Mouse (Mus musculus) hindbrain, embryonic 11.5 days (tissue): ENCODE measurements around the gene Lmo1. TPM values are rescaled to one million over a fixed set of nuclear protein-coding genes. Genes with fewer than 3 reads are reported as not detected.

Experiments used
- ATAC-seq: fragments of 200-750 bp; cut with Nextera tagmentation; 2 replicates; pipeline ENCODE4 v1.8.0; 2017; ENCODE audit warnings: mild to moderate bottlenecking, moderate TSS enrichment, moderate library complexity; ENCODE audit not compliant: low FRiP score
- DNase-seq: peaks from one replicate; pipeline ENCODE4 v3.0.0-alpha.2; 2015; ENCODE audit warnings: low spot score
- H3K27ac ChIP-seq: fragments of 300-500 bp; sonication (generic); 2 replicates; pipeline ENCODE4 v1.5.1; 2014; ENCODE audit warnings: mild to moderate bottlenecking, low read depth, low read length
- H3K27me3 ChIP-seq: fragments of 300-500 bp; sonication (generic); 2 replicates; pipeline ENCODE4 v1.6.1; 2014; ENCODE audit warnings: mild to moderate bottlenecking, low read length, moderate library complexity, mixed read lengths; ENCODE audit not compliant: control insufficient read depth, insufficient read depth
- H3K36me3 ChIP-seq: fragments of 300-500 bp; sonication (generic); 2 replicates; pipeline ENCODE4 v1.6.1; 2014; ENCODE audit warnings: mild to moderate bottlenecking, low read length, moderate library complexity, mixed read lengths; ENCODE audit not compliant: control insufficient read depth, insufficient read depth
- H3K4me1 ChIP-seq: fragments of 300-500 bp; sonication (generic); replicated peaks from 2 replicates; pipeline ENCODE4 v1.6.1; 2014; ENCODE audit warnings: low read length, mixed read lengths; ENCODE audit not compliant: control insufficient read depth, insufficient read depth
- H3K4me2 ChIP-seq: fragments of 300-500 bp; sonication (generic); replicated peaks from 2 replicates; pipeline ENCODE4 v1.6.1; 2014; ENCODE audit warnings: mild to moderate bottlenecking, low read depth, low read length
- H3K4me3 ChIP-seq: fragments of 300-500 bp; sonication (generic); 2 replicates; pipeline ENCODE4 v1.5.1; 2014; ENCODE audit warnings: low read depth, low read length
- H3K9ac ChIP-seq: fragments of 300-500 bp; sonication (generic); 2 replicates; pipeline ENCODE4 v1.6.1; 2014; ENCODE audit warnings: low read depth, low read length
- H3K9me3 ChIP-seq: fragments of 300-500 bp; sonication (generic); 2 replicates; pipeline ENCODE4 v1.6.1; 2016; ENCODE audit warnings: low read length; ENCODE audit not compliant: control insufficient read depth
- WGBS: fragments of 180-500 bp; shearing (Covaris S2); extraction: QIAGEN DNeasy Blood & Tissue Kit; methylation state at CpG from one replicate; pipeline ENCODE4 v1.1.7; 2014; 5-methylcytosine and 5-hydroxymethylcytosine counted together
- polyA plus RNA-seq: library from polyadenylated mRNA; unstranded; fragments of >200 nt; fragmentation: Nextera tagmentation; extraction: Ambion mirVana; gene quantifications from 2 replicates; pipeline ENCODE4 v1.2.1, GENCODE M21; 2014

The Lmo1 gene
- polyA plus RNA-seq, 1 experiment from 2014 or later, result 32.6 TPM

DNA sequence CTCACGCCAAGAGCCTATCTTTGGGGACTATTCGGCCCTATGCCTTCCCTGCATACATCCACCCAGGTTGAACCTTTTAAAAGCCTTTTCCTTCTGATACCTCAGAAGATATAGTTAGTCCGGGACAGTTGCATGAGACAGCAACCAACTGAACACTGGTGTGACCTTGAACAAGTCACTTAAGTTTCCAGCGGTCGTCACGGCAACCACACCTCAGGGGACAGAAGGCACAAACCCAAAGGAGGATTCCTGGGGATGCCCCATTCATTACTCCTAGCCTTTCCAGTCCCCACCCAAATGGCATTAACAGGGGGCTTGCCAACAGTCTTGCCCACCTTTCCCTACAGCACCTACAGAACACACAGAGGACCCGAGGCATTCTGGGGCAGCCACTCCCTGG, 6.3 kb downstream of the Lmo1 start:
- no peak for ATAC-seq
- Histone ChIP-seq H3K9me3 (no peaks in the 10 kb centered on the region), H3K4me1 (no peaks in the 10 kb centered on the region), H3K27ac (no peak overlapping the region), H3K36me3 (no peaks in the 10 kb centered on the region), H3K9ac (no peak overlapping the region), H3K4me3 (0 out of 2 replicates have a peak overlapping the region, but pooled peaks have one; percentile 47), H3K27me3 (peaks cover 10% of the 10 kb centered on the region; the same call in 1 of the 2 replicates), H3K4me2 (peak overlapping the region; percentile 82; the same call in 1 of the 2 replicates)
- WGBS, result 95% methylated on average over 7 of the region's 7 CpGs
- DNase-seq, result no peak

GRCm38 (mm10) chr7:109165931-109166585, 8.9 kb downstream of the Lmo1 start:
- 68% methylated on average over 17 of the region's 17 CpGs for WGBS
- Histone ChIP-seq H3K27me3 (0 out of 2 replicates have a peak, but pooled peaks cover 2% of the 10 kb centered on the region), H3K9me3 (no peaks in the 10 kb centered on the region), H3K36me3 (no peaks in the 10 kb centered on the region), H3K9ac (no peak overlapping the region), H3K4me2 (no peak overlapping the region), H3K27ac (no peak overlapping the region; the same call in 1 of the 2 replicates), H3K4me3 (no peak overlapping the region), H3K4me1 (no peaks in the 10 kb centered on the region)
- ATAC-seq (no peak), DNase-seq (no peak)

- Histone ChIP-seq H3K27ac (no peak overlapping the region), H3K9ac (no peak overlapping the region), H3K4me3 (no peak overlapping the region), H3K36me3 (no peaks in the 10 kb centered on the region), H3K4me1 (no peaks in the 10 kb centered on the region), H3K27me3 (no peaks in the 10 kb centered on the region), H3K9me3 (no peaks in the 10 kb centered on the region), H3K4me2 (no peak overlapping the region)
- DNase-seq (no peak), ATAC-seq (no peak)
- 58% methylated on average over 11 of the region's 11 CpGs for WGBS
These were observed 20.7 kb downstream of the Lmo1 start for GRCm38 (mm10) chr7:109154331-109154730.

DNA sequence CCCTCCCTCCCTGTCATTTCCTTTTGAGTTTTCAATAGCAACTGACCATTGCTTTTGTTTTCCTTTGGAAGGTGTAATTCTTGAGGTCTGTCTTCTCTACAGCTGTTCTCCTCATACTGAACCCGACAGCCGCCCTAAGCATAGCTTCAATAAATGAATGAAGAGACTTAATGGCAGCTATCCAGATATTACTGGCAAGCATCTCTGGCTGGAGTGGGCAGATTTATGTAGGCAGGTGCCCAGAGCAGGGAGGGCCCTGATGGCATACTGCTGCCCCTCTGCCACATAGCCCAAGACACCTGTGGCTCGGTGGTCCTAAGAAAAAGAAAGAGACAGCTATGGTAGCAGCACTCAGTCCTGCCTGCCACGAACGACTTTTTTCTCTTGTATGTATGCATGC, 21.5 kb downstream of the Lmo1 start:
- no peaks in the 10 kb centered on the region for H3K4me1 ChIP-seq
- H3K27ac ChIP-seq, result no peak overlapping the region
- no peaks in the 10 kb centered on the region for H3K27me3 ChIP-seq
- no peak overlapping the region for H3K4me3 ChIP-seq
- H3K9ac ChIP-seq, result no peak overlapping the region
- DNase-seq (no peak), ATAC-seq (no peak)
- H3K4me2 ChIP-seq, result no peak overlapping the region
- no peaks in the 10 kb centered on the region for H3K9me3 ChIP-seq
- WGBS, result 82% methylated on average over 5 of the region's 5 CpGs
- H3K36me3 ChIP-seq, result no peaks in the 10 kb centered on the region

GRCm38 (mm10) chr7:109151088-109151487, 23.9 kb downstream of the Lmo1 start:
- H3K4me1 ChIP-seq, result no peaks in the 10 kb centered on the region
- no peaks in the 10 kb centered on the region for H3K27me3 ChIP-seq
- H3K4me2 ChIP-seq, result no peak overlapping the region
- no peak overlapping the region for H3K9ac ChIP-seq
- no peaks in the 10 kb centered on the region for H3K9me3 ChIP-seq
- ATAC-seq (no peak), DNase-seq (no peak)
- H3K27ac ChIP-seq, result no peak overlapping the region
- 91% methylated on average over 4 of the region's 4 CpGs for WGBS
- no peak overlapping the region for H3K4me3 ChIP-seq
- H3K36me3 ChIP-seq, result no peaks in the 10 kb centered on the region

GRCm38 (mm10) chr7:109145211-109145610, 29.8 kb downstream of the Lmo1 start:
- Histone ChIP-seq H3K4me3 (no peak overlapping the region), H3K27ac (no peak overlapping the region), H3K27me3 (no peaks in the 10 kb centered on the region), H3K9me3 (no peaks in the 10 kb centered on the region), H3K4me1 (no peaks in the 10 kb centered on the region), H3K4me2 (no peak overlapping the region), H3K9ac (no peak overlapping the region), H3K36me3 (no peaks in the 10 kb centered on the region)
- DNase-seq (peak; percentile 27), ATAC-seq (peak; percentile 15; the same call in 1 of the 2 replicates)
- 42% methylated on average over 8 of the region's 8 CpGs for whole genome bisulfite sequencing

DNA sequence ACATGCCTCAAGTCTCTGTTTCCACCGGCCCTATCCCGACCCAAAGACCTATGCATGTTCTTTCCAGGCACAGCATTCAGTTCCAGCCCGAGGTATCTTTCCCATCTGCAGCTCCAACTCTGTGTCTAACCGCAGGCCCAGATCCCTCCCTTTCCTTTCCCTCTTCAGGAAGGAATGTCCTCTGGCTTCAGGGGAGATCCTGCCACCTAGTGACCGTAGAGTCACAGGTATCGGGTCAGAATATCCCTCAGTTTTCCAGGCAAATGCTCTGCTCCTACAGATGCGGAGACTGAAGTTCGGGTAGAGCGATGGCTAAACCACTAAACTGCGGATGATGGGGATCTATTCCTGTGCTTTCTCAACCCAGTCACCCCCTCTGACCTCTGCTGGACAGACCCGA, 30.3 kb downstream of the Lmo1 start:
- no peak overlapping the region for H3K4me2 ChIP-seq
- 61% methylated on average over 11 of the region's 11 CpGs for WGBS
- H3K27ac ChIP-seq, result no peak overlapping the region
- H3K4me3 ChIP-seq, result no peak overlapping the region
- H3K9ac ChIP-seq, result no peak overlapping the region
- H3K9me3 ChIP-seq, result no peaks in the 10 kb centered on the region
- ATAC-seq, result no peak
- no peak for DNase-seq
- no peaks in the 10 kb centered on the region for H3K36me3 ChIP-seq
- no peaks in the 10 kb centered on the region for H3K4me1 ChIP-seq
- no peaks in the 10 kb centered on the region for H3K27me3 ChIP-seq

GRCm38 (mm10) chr7:109142564-109142963, 32.4 kb downstream of the Lmo1 start:
- Histone ChIP-seq H3K9ac (no peak overlapping the region), H3K4me3 (no peak overlapping the region), H3K9me3 (no peaks in the 10 kb centered on the region), H3K4me2 (no peak overlapping the region), H3K4me1 (no peaks in the 10 kb centered on the region), H3K27ac (no peak overlapping the region), H3K27me3 (no peaks in the 10 kb centered on the region), H3K36me3 (no peaks in the 10 kb centered on the region)
- WGBS, result 85% methylated on average over 2 of the region's 2 CpGs
- DNase-seq (no peak), ATAC-seq (no peak)

DNA sequence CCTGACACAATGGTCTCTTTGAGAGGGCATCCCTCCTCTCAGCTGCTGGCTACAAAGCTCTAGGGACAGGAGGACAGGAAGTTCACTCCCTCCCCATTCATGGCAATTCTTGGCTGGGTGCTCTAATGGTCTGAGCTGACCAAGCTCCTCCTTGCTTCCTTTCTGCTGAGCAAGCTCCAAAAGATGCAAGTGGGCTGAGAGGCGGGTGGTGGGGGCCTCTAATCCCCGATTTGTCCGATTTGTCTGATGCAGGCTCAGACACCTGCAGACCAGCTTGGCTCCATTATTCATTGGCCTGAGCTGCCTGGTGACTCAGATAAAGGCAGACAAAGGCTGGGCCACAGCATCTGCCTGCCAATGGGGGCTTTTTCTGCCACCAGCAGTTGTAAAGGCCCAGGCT, 33.3 kb downstream of the Lmo1 start:
- H3K9ac ChIP-seq, result no peak overlapping the region
- H3K4me3 ChIP-seq, result no peak overlapping the region
- DNase-seq (no peak), ATAC-seq (no peak)
- no peaks in the 10 kb centered on the region for H3K27me3 ChIP-seq
- H3K27ac ChIP-seq, result no peak overlapping the region
- 30% methylated on average over 3 of the region's 3 CpGs for WGBS
- no peaks in the 10 kb centered on the region for H3K36me3 ChIP-seq
- no peaks in the 10 kb centered on the region for H3K4me1 ChIP-seq
- no peak overlapping the region for H3K4me2 ChIP-seq
- H3K9me3 ChIP-seq, result no peaks in the 10 kb centered on the region
